Mouse (Mus musculus) testis, postnatal 14 days (tissue): ENCODE results near the gene Shc4.
A peak's percentile ranks its signal among the peaks of the same experiment; 100 is the strongest.

ENCODE experiments used
- DNase-seq: peaks from one replicate; pipeline ENCODE4 v3.0.0; 2021; ENCODE audit warnings: low spot score

Shc4 gene

DNA sequence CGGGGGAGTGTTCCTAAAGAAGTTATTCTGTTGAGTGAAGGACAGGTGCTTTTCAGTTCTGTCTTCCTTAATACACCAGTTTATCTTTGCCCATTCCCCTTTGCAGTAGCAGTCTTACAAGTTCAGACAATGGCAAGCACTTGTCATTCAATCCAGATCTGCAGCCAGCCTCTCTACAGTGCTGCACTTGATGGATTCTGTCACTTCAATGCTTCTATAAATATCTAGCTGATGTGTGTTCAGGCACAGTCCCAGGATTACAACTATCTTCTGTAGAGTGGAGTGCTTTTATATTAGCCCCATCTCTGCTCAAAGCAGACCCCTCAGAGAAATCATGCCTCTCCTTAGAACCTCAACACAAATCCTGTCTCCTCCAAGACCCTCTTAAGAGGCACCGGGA, 93.9 kb downstream of the Shc4 start:
- no peak for DNase-seq

GRCm38 (mm10) chr2:125628487-125628886, 95.5 kb downstream of the Shc4 start:
- no peak for DNase-seq

- DNase-seq: no peak
Observed at GRCm38 (mm10) chr2:125626536-125626935, 97.4 kb downstream of the Shc4 start.

DNA sequence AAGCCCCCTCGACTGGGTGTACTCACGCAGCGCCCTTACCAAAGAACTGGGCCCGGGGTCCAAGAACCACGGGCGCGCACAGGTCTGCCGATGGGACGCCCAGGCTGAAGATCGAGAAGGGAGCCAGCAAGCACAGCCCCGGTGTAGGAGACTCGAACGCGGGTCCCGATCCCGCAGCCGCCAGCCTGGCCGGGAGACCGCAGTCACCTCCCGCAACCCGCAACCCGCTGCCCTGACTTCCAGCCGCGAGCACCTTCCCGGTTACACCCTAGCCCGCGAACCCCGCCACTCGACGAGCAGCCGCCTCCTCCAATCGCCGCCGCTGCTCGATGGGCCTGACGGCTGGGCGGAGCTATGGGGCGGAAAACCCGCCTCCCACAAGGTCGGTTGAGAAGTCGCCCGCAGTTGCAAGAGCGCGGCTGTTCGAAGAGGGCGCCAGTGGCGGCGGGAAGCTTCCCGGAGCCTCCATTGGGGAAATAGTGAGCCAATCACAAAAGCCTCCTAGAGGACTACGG, 99.1 kb downstream of the Shc4 start, which contains the start of gene Cep152:
Gene Cep152 (minus strand): TSS at position 277 of the 515 bp plus-strand sequence.
- peak; percentile 97 for DNase-seq

- no peak for DNase-seq
Observed at GRCm38 (mm10) chr2:125624127-125624685, 99.7 kb downstream of the Shc4 start.

- DNase-seq: no peak
Observed at GRCm38 (mm10) chr2:125623211-125623610, 100.7 kb downstream of the Shc4 start.

DNA sequence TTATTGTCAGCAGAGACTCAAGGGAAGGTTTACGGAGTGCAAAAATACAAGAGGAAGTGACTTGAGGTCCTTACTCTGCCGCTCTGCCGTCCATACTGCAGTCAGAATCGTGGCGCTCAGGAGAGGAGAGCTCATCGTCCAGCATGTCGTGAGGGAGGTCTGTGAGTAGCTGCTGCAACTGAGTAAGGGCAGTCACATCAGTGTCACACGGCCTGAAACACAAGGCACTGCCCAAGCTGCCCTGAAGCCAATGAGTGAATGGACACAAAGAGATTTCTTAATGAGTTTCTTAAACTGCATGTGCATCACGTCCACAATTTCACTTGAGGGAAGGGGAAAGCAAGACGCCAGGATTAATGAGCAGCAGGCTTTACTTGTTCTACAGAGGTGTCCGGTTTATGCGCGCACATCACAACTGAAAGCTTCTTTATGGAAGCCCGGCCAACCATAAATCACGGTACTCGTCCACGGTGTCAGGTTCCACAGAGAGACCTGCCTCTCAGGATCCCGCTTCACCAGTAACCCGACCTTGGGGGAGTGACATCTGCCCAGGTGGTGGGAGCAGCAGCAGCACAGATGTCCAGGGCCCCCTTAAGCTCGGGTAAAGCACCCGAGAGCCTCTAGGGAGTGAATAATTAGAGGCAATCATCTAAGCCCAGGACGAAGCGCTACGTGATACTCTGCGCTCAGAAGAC, 103.6 kb downstream of the Shc4 start:
- no peak for DNase-seq

DNA sequence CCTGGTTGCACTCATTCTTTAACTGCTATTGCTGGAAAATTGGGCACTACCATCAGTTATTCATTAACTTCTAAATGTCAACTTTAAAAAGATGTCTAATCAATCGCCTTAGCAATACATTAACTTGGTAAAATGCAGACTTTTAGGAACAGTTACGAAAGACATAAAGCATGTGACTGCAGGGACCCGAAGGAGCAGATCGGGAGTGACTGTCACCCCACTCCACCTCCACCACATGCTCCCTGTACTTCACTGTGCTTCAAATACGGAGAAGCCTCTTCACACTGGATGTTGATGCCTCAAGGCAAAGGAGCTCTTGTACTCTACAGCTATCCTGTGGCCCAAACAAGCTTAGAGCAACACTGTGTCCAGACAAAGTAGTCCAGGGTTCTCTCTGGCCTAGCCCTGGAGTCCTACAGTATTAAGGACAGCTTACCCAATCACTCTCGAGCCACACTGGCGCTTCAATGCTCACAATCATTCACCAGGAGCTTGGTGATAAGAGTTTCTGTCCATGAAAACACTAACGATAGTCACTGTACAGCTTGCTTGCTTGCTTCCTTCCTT, 108.0 kb downstream of the Shc4 start:
- DNase-seq: no peak

GRCm38 (mm10) chr2:125615440-125615839, 108.5 kb downstream of the Shc4 start:
- DNase-seq: no peak

- no peak for DNase-seq
Observed at GRCm38 (mm10) chr2:125606220-125606845, 117.6 kb downstream of the Shc4 start.

- DNase-seq: no peak
Observed at GRCm38 (mm10) chr2:125604646-125605045, 119.3 kb downstream of the Shc4 start.

DNA sequence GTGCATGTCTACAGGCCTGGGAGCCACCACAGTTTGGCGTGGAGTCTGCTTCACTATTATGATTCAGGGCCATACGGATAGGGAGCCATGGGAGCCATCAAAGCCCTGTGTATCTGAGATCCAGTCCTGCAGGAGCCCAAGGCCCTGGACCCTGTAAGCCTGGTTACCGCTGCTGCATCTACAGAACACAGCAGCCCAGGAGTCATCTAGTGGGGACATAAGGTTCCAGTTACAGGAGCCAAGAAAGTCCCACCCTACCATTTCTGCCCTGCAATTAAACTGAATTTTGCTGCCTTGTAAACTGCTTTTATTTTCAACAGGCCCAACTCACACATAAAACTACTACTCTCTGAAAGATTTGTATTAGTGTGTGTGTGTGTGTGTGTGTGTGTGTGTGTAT, 121.0 kb downstream of the Shc4 start:
- no peak for DNase-seq

- peak; percentile 35 for DNase-seq
Observed at GRCm38 (mm10) chr2:125598958-125599357, 125.0 kb downstream of the Shc4 start.

DNA sequence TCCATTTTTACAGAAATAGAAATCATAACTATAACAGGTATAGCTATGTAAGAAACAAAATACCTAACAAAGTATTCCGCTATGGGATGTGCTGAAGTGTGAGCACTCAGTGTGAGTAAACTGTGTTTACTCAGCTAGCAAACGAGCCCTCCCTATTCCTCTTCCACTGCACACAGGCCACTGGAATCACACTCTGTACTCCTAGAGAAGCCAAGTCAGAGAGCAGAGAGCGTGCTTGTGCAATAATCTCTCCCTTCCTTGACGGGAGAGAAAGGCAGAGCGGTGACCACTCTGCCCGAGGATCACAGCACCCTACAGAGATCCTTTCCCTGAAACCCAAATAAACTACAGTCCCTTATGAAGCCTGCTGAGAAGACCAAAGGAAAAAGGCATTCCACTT, 125.7 kb downstream of the Shc4 start:
- DNase-seq: no peak

- no peak for DNase-seq
Observed at GRCm38 (mm10) chr2:125594786-125595185, 129.2 kb downstream of the Shc4 start.

DNA sequence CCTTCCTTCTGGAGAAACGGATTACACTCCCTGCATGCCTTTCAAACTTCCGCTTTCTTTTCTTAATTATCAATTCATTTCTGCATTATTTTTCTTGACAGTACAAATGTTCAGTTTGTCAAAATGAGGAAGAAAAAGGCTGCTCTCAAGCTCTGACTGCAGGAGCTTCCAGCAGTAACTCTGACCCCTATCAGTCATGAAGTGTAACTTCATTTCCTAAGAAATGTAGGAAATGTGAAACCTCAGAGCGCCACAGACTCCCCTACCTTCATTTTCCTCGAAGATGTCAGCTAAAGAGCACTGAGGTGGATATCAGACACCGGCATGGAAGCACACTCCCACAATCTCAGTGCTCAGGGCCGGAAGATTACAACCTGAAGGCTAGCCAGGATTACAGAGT, 129.9 kb downstream of the Shc4 start:
- DNase-seq: no peak

DNA sequence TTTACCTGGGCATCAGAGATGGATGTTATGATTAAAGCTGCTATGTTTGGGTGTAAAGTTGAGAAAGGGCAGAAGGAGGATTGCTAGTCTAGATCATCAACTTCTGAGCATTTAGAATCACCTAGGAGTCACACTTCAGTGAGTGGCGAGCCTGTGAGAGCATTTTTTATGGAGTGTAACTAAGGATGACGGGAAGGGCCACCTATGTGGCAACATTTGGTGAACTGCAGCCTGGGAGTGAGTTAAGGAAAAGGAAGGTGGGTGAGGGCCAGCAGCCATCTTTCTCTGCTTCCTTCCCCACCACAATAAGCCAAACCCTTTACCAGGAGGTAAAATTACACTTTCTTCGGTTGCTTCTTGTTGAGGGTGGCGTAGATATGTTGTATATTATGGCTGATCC, 132.1 kb downstream of the Shc4 start:
- no peak for DNase-seq

DNA sequence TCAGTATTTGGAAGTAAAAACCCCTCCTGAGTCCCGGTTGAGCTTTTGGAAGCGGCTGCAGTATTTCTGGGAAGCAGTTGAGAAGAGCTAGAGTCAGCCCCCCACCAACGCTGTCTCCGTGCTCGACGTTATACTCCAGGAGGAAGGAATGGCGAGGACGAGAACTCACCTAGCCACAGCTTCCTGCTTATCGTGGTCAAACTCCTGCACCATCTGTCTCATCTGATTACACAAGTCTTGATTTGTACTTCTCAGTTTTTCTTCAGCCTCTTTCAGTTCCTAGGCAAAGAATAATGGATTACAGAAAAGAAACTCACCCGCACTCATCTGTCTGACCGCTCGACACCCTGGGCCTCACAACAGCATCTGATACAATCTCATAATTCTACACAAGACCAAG, 134.7 kb downstream of the Shc4 start:
- no peak for DNase-seq

- no peak for DNase-seq
Observed at GRCm38 (mm10) chr2:125581081-125581480, 142.9 kb downstream of the Shc4 start.

- no peak for DNase-seq
Observed at GRCm38 (mm10) chr2:125577670-125578069, 146.3 kb downstream of the Shc4 start.
